Mouse (Mus musculus) layer of hippocampus, postnatal 36 days (tissue): Measurements from ENCODE around the gene Scn10a. TPM values are rescaled to one million over a fixed set of nuclear protein-coding genes. Genes with fewer than 3 reads are reported as not detected.

Experiments used
- DNase-seq, 2 experiments: peaks; one replicate each; pipeline ENCODE4 v3.0.0; 2022
- total RNA-seq, 2 experiments: library from RNA; stranded (reverse); gene quantifications; 2 replicates each; pipeline ENCODE4 v1.2.3; 2021

The Scn10a gene
- total RNA-seq, 2 experiments from 2014 or later, result not detected

GRCm38 (mm10) chr9:119634216-119634843 is 84.8 kb downstream of the Scn10a start:
- no peak for DNase-seq

GRCm38 (mm10) chr9:119633475-119633874 is 85.6 kb downstream of the Scn10a start:
- no peak for DNase-seq

GRCm38 (mm10) chr9:119632801-119633200 is 86.3 kb downstream of the Scn10a start:
- DNase-seq, result no peak

- DNase-seq, result no peak
These were observed 87.1 kb downstream of the Scn10a start for GRCm38 (mm10) chr9:119631899-119632533.

- no peak for DNase-seq
These were observed 87.7 kb downstream of the Scn10a start for GRCm38 (mm10) chr9:119631393-119631898.

- no peak for DNase-seq
These were observed 90.3 kb downstream of the Scn10a start for GRCm38 (mm10) chr9:119628690-119629268.

GRCm38 (mm10) chr9:119627227-119627626 is 91.9 kb downstream of the Scn10a start:
- no peak for DNase-seq

GRCm38 (mm10) chr9:119624151-119624550 is 95.0 kb downstream of the Scn10a start:
- DNase-seq, result no peak

- DNase-seq, result no peak
These were observed 104.3 kb downstream of the Scn10a start for GRCm38 (mm10) chr9:119614798-119615197.

GRCm38 (mm10) chr9:119610563-119611166 is 108.5 kb downstream of the Scn10a start:
- no peak for DNase-seq

- DNase-seq, result no peak
These were observed 112.2 kb downstream of the Scn10a start for GRCm38 (mm10) chr9:119606906-119607305.

GRCm38 (mm10) chr9:119604607-119605006 is 114.5 kb downstream of the Scn10a start:
- no peak for DNase-seq

GRCm38 (mm10) chr9:119598501-119598900 is 120.6 kb downstream of the Scn10a start:
- no peak for DNase-seq

- DNase-seq, result no peak
These were observed 121.8 kb downstream of the Scn10a start for GRCm38 (mm10) chr9:119597332-119597731.

- no peak for DNase-seq
These were observed 129.5 kb downstream of the Scn10a start for GRCm38 (mm10) chr9:119589592-119589991.

GRCm38 (mm10) chr9:119588763-119589449 is 130.2 kb downstream of the Scn10a start:
- no peak for DNase-seq

GRCm38 (mm10) chr9:119580668-119581067 is 138.5 kb downstream of the Scn10a start:
- peak; percentile 72 to 75 for DNase-seq

GRCm38 (mm10) chr9:119580187-119580586 is 138.9 kb downstream of the Scn10a start:
- DNase-seq, result no peak

- DNase-seq, result no peak
These were observed 140.3 kb downstream of the Scn10a start, which contains the start of gene Scn5a for GRCm38 (mm10) chr9:119578636-119579438. Gene Scn5a (minus strand): TSS chr9:119579016.

- no peak for DNase-seq
These were observed 140.8 kb downstream of the Scn10a start for GRCm38 (mm10) chr9:119578311-119578635.

GRCm38 (mm10) chr9:119576977-119577376 is 142.1 kb downstream of the Scn10a start:
- DNase-seq, result no peak

GRCm38 (mm10) chr9:119575732-119576131 is 143.4 kb downstream of the Scn10a start:
- DNase-seq, result no peak
